Mouse (Mus musculus) heart, embryonic 16.5 days (tissue): ENCODE measurements around the gene Kdm4b. TPM values are rescaled to one million over a fixed set of nuclear protein-coding genes. Genes with fewer than 3 reads are reported as not detected.

ENCODE experiments used
- ATAC-seq: fragments of 200-750 bp; cut with Nextera tagmentation; replicated peaks from 2 replicates; pipeline ENCODE4 v1.8.0; 2017; ENCODE audit warnings: moderate number of reproducible peaks; ENCODE audit not compliant: insufficient read depth, low FRiP score; ENCODE audit errors: extremely low read depth
- H3K27ac ChIP-seq: fragments of 300-500 bp; sonication (generic); 2 replicates; pipeline ENCODE4 v1.5.1; 2014; ENCODE audit warnings: mild to moderate bottlenecking, low read length, control low read depth, moderate library complexity
- H3K27me3 ChIP-seq: fragments of 300-500 bp; sonication (generic); 2 replicates; pipeline ENCODE4 v1.6.1; 2014; ENCODE audit warnings: low read length, mixed read lengths; ENCODE audit not compliant: control insufficient read depth, insufficient read depth
- H3K36me3 ChIP-seq: fragments of 300-500 bp; sonication (generic); 2 replicates; pipeline ENCODE4 v1.6.1; 2014; ENCODE audit not compliant: control insufficient read depth, insufficient read depth
- H3K4me1 ChIP-seq: fragments of 300-500 bp; sonication (generic); 2 replicates; pipeline ENCODE4 v1.6.1; 2014; ENCODE audit warnings: low read length, mixed read lengths; ENCODE audit not compliant: control insufficient read depth, insufficient read depth
- H3K4me2 ChIP-seq: fragments of 300-500 bp; sonication (generic); 2 replicates; pipeline ENCODE4 v1.6.1; 2014; ENCODE audit warnings: low read depth, mild to moderate bottlenecking, control low read depth, low read length
- H3K4me3 ChIP-seq: fragments of 300-500 bp; sonication (generic); 2 replicates; pipeline ENCODE4 v1.5.1; 2014; ENCODE audit warnings: mild to moderate bottlenecking, control low read depth, low read length
- H3K9ac ChIP-seq: fragments of 300-500 bp; sonication (generic); 2 replicates; pipeline ENCODE4 v1.6.1; 2014; ENCODE audit warnings: low read length, control low read depth
- H3K9me3 ChIP-seq: fragments of 300-500 bp; sonication (generic); replicated peaks from 2 replicates; pipeline ENCODE4 v1.6.1; 2016; ENCODE audit warnings: low read length; ENCODE audit not compliant: control insufficient read depth
- WGBS: fragments of 180-500 bp; shearing (Covaris S2); extraction: QIAGEN DNeasy Blood & Tissue Kit; methylation state at CpG from one replicate; pipeline ENCODE4 v1.1.7; 2014; 5-methylcytosine and 5-hydroxymethylcytosine counted together
- polyA plus RNA-seq: library from polyadenylated mRNA; unstranded; fragments of >200 nt; fragmentation: Nextera tagmentation; extraction: Ambion mirVana; gene quantifications from 2 replicates; pipeline ENCODE4 v1.2.1, GENCODE M21; 2015

The Kdm4b gene
- polyA plus RNA-seq, 1 experiment from 2014 or later: 23.8 TPM

DNA sequence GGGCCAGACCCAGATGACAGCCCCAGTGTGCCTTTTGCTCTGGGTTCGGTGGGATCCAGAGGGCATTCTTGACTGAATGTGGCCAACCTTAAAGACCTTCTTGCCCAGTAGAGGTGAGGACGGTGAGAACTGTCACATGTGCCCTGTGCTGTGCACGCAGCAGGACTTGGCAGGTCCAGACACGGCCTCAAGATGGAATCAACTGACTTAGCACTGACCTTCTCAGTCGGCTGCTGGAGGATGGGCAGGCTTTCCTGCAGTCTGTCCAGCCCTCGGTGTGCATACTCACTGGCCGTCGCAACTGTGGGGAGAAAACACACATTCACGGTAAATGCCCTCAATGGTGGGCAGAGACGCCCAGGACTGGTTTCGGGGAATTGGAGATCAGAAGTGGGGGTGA lies 39.9 kb upstream of the Kdm4b start:
- H3K9ac ChIP-seq: no peak overlapping the region
- WGBS: 91% methylated on average over 11 of the region's 11 CpGs
- H3K27me3 ChIP-seq: no peaks in the 10 kb centered on the region
- ATAC-seq: no peak
- peaks cover 33% of the 10 kb centered on the region for H3K36me3 ChIP-seq
- H3K9me3 ChIP-seq: no peaks in the 10 kb centered on the region; the same call in 1 of the 2 replicates
- H3K4me1 ChIP-seq: peaks cover 23% of the 10 kb centered on the region
- H3K27ac ChIP-seq: no peak overlapping the region
- H3K4me2 ChIP-seq: no peak overlapping the region
- H3K4me3 ChIP-seq: no peak overlapping the region

DNA sequence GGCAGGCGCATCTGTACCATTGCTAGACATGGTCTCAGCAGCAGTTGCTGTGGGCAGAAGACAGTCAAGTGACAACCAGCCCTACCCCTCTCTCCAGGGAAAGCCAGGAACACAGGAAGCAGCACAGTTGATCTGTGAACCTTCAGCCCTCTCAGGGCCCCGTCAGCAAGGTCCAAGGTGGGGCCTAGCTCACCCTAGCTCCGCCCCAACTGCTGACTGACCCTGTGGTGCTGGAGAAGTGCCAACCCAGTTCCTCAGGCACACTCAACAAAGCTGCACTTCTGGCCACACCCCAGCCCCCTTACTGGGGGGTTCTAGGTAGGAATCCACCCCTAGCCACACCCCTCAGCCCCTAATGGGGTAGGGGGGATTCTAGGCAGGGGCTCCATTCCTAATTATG lies 38.0 kb upstream of the Kdm4b start:
- Histone ChIP-seq H3K27me3 (no peaks in the 10 kb centered on the region), H3K9me3 (no peaks in the 10 kb centered on the region), H3K36me3 (peaks cover 28% of the 10 kb centered on the region), H3K4me2 (peak overlapping the region; percentile 90), H3K4me1 (peaks cover 26% of the 10 kb centered on the region), H3K27ac (peak overlapping the region; percentile 95), H3K9ac (peak overlapping the region; percentile 62), H3K4me3 (peak overlapping the region; percentile 18; the same call in 1 of the 2 replicates)
- ATAC-seq: 0 out of 2 replicates have a peak, but pooled peaks have one; percentile 10
- 36% methylated on average over 3 of the region's 3 CpGs for WGBS

DNA sequence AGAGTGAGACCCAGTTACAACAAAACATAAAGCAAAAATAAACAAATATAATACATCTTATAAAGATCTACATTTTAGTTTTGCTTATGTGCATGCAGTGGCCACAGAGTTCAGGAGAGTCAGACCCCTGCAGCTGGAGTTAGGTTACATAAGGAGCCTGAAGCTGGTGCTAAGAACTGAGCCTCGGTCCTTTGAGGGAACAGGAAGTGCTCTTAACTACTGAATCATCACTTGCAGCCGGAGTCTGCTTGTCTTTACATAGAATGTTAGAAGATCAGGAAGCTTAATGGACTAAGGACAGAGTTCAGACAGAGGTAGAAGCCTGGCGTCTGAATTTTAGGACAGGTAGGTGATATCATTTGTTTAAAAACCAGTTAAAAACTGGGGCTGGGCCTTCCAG lies 37.0 kb upstream of the Kdm4b start:
- H3K4me1 ChIP-seq: peaks cover 26% of the 10 kb centered on the region
- H3K27ac ChIP-seq: peak overlapping the region; percentile 95
- no peaks in the 10 kb centered on the region for H3K27me3 ChIP-seq
- peak overlapping the region; percentile 86 for H3K9ac ChIP-seq
- H3K4me3 ChIP-seq: peak overlapping the region; percentile 57
- peaks cover 24% of the 10 kb centered on the region for H3K36me3 ChIP-seq
- no peak for ATAC-seq
- WGBS: 40% methylated on average over 3 of the region's 3 CpGs
- H3K4me2 ChIP-seq: peak overlapping the region; percentile 90
- H3K9me3 ChIP-seq: no peaks in the 10 kb centered on the region

DNA sequence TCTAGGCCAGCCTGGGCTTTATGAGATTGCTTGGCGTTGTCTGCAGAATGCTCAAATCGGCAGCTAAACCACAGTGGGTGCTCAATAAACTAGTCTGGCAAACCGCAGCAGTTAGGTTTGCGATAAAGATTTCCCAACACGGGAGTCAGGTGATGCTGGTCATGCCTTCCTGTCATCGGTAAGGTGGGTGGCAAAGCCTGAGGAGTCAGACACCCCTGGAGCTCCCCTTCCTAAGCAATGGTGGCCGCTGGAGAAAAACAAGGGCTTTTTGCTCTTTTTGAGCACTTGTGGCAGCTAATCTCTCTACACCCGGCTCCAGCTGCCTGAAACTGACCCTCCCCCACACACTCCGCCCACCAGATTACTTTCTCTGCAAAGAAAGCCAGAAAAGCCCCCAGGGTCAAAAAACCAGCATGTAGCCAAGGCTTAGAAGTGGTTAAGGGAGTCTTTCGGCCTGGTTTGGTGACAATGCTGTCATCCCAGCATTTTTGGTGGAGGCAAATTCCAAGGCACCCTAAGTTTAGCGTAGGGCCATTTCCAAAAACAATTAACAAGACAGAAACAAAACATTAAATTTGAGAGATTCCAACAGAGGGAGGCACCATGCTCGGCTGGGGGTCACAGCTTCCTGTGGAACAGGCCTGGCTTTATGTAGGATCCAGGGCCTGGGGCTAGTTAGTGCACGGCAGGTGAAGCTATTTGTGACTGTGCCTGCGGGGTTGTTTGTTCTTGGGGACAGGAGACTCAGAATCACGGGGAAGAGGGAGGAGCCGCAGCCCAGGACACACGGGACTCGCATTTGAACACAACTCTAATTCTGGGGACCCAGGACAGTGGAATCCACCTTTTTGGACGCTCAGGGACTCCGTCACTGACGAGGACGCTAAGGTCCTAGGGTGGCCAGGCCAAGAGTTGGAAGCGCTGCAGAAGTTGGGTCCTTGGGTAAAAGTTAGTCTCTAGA lies 36.2 kb upstream of the Kdm4b start:
- H3K36me3 ChIP-seq: peaks cover 18% of the 10 kb centered on the region
- WGBS: 3% methylated on average over 23 of the region's 23 CpGs
- peak; percentile 6; the same call in 1 of the 2 replicates for ATAC-seq

DNA sequence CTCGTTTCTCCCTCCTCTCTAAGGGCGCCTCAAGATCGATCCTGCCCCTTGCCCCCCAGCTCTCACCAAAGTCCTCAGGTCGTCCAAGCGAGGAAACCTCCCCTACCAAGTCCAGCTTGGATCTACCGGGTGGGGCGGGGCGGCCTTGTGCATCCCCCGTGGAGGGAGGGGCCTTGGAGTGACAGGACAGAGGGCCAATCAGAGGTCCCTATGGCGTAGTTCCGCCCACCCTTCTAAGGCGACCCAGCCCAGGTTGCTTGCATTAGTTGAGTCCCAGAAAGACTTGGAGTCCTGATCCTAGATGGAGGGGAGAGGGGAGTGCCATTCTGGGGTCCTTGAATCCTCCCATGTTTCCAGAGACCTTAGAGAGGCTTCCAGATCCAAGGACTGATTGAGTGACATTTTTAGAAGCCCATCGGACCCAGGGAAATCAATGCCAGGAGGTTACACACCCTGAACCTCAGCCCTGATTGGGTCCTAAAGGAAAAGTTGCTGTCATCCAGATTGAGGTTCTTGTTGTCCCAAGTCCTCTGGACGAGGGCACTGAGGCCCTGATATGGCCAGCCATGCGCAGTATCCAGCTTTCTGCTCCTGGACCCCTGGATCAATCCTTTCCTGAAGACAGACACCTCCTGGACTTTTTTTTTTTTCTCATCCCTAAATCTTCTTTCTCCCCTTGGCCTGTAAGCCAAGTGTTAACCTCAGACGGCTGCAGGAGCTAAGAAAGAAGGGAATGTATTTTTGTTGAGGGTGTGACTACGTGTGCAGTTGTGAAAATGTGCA lies 35.3 kb upstream of the Kdm4b start:
- H3K27ac ChIP-seq: peak overlapping the region; percentile 95
- 3% methylated on average over 17 of the region's 17 CpGs for WGBS
- H3K4me1 ChIP-seq: peaks cover 26% of the 10 kb centered on the region
- H3K9me3 ChIP-seq: no peaks in the 10 kb centered on the region
- peak overlapping the region; percentile 86 for H3K9ac ChIP-seq
- peak; percentile 87 for ATAC-seq
- peaks cover 9% of the 10 kb centered on the region for H3K36me3 ChIP-seq
- peak overlapping the region; percentile 57 for H3K4me3 ChIP-seq
- H3K4me2 ChIP-seq: peak overlapping the region; percentile 90
- H3K27me3 ChIP-seq: no peaks in the 10 kb centered on the region

More for the DNA sequence above, 36.2 kb upstream of the Kdm4b start:
- H3K9ac ChIP-seq: peak overlapping the region; percentile 86
- H3K27ac ChIP-seq: peak overlapping the region; percentile 95
- H3K4me2 ChIP-seq: peak overlapping the region; percentile 90
- H3K4me3 ChIP-seq: peak overlapping the region; percentile 57
- H3K4me1 ChIP-seq: peaks cover 26% of the 10 kb centered on the region
- H3K27me3 ChIP-seq: no peaks in the 10 kb centered on the region
- no peaks in the 10 kb centered on the region for H3K9me3 ChIP-seq

DNA sequence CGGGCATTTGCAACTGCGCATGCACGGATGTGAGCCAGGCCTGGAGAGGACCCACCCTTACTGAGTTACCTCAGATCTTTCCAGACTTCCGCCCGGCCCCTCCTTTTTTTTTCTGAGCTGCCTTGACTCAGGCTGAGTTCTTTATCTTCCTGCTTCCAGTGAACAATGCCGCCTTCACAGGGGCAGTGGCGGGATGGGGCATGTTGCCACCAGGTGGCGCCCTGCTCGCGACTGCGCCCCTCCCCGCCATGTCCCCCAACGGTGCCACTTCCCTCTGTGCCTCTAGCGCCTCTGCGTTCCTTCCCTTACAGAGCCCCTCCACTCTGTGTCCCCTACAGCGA lies 34.7 kb upstream of the Kdm4b start:
- ATAC-seq: peak; percentile 75
- no peaks in the 10 kb centered on the region for H3K9me3 ChIP-seq
- WGBS: 1% methylated on average over 16 of the region's 16 CpGs
- H3K27ac ChIP-seq: peak overlapping the region; percentile 95
- peaks cover 26% of the 10 kb centered on the region for H3K4me1 ChIP-seq
- peak overlapping the region; percentile 75 for H3K9ac ChIP-seq
- H3K4me3 ChIP-seq: peak overlapping the region; percentile 57
- H3K4me2 ChIP-seq: peak overlapping the region; percentile 90
- peaks cover 3% of the 10 kb centered on the region; the same call in 1 of the 2 replicates for H3K36me3 ChIP-seq
- H3K27me3 ChIP-seq: no peaks in the 10 kb centered on the region

DNA sequence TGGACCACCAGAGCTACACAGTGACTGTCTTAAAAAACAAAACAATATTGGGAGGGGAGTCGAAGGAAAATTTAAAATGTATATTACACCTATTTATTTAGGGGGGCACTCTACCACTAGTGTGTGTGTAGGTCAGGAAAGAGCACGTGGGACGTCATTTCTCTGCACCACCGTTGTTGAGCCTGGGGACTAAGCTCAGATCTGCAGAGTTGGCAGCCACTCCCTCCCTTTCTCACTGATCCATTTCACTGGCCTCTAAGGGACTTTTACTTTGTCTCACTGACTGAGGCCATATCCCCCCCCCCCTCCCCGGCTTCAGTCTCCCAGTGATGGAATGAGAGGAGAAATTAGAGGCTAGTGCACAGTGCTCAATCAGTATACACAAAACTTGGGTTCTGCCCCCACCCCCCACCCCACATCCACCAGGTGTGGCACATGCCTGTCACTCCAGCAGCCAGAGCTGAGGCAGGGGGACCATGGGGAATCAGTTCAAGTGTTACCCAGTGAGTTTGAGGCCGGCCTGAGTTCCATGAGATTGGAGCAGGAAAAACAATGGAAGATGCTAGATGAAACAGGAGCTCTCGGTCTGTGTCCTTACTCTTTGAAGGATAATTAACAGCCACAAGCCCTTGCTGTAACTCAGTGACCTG lies 33.9 kb upstream of the Kdm4b start:
- peaks cover 26% of the 10 kb centered on the region for H3K4me1 ChIP-seq
- 76% methylated on average over 7 of the region's 7 CpGs for WGBS
- no peaks in the 10 kb centered on the region for H3K36me3 ChIP-seq
- H3K4me2 ChIP-seq: no peak overlapping the region; the same call in 1 of the 2 replicates
- peak overlapping the region; percentile 95 for H3K27ac ChIP-seq
- peak overlapping the region; percentile 75 for H3K9ac ChIP-seq
- H3K9me3 ChIP-seq: no peaks in the 10 kb centered on the region
- no peaks in the 10 kb centered on the region for H3K27me3 ChIP-seq
- ATAC-seq: no peak
- no peak overlapping the region for H3K4me3 ChIP-seq

DNA sequence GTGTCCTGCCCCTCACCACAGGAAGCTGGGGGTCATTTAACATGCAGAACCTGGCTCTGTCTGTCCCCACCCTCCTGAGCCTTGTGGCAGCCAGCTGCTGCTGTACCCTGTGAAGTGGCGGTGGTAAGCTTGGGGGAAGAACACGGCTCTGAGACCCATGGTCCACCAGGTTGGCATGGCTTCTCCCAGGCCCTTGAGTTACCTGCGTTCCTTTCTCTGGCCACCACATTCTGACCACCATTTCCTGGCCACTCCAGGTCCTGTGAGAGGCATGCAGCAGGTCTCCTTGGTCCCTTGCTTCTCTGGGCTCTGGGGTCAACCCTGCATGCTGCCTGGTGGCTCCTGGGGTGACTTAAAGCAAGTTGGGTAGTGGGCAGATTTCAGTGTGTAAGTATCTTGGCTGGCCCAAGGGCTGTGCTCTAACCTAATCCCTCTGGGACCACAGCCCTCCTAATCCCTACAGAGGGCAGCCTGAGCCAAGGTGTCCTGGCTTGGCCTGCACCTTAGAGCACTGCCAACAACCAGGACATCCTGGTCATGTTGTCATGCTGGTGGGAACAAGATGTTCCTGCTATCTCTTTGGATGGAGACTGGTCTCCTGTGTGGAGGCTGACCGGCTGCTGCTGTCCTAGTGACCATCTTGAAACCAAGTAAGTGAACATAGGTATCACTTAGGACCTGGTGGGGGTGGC lies 33.2 kb upstream of the Kdm4b start, which contains the start of gene Plin3:
TSS of gene Plin3 (minus strand) at position 343 of the 692 bp plus-strand sequence.
- Histone ChIP-seq H3K9ac (no peak within 1 kb of the TSS; the same call in 1 of the 2 replicates), H3K9me3 (no peaks in the 10 kb centered on the region), H3K36me3 (no peaks in the 10 kb centered on the region), H3K27ac (peak within 1 kb of the TSS; percentile 95), H3K4me3 (no peak within 1 kb of the TSS; the same call in 1 of the 2 replicates), H3K4me2 (no peak within 1 kb of the TSS; the same call in 1 of the 2 replicates), H3K4me1 (peaks cover 24% of the 10 kb centered on the region), H3K27me3 (no peaks in the 10 kb centered on the region)
- no peak for ATAC-seq
- WGBS: 83% methylated on average over 4 of the region's 4 CpGs
